Mouse (Mus musculus) kidney, adult 2 months (tissue): ENCODE measurements around the gene Nus1. TPM values are rescaled to one million over a fixed set of nuclear protein-coding genes. Genes with fewer than 3 reads are reported as not detected.

Source experiments
- DNase-seq: peaks from one replicate; pipeline ENCODE4 v3.0.0; 2021
- H3K27ac ChIP-seq: fragments of 200-500 bp; 2 replicates; pipeline ENCODE4 v1.5.1; 2012; ENCODE audit warnings: low read depth, low read length, control low read depth, inconsistent platforms; ENCODE audit not compliant: insufficient read depth
- H3K27me3 ChIP-seq: fragments of 200-500 bp; replicated peaks from 2 replicates; pipeline ENCODE4 v1.6.1; 2012; ENCODE audit warnings: mild to moderate bottlenecking, moderate library complexity, low read length, inconsistent platforms; ENCODE audit not compliant: control insufficient read depth, insufficient read depth
- H3K36me3 ChIP-seq: fragments of 200-500 bp; 2 replicates; pipeline ENCODE4 v1.6.1; 2012; ENCODE audit warnings: mild to moderate bottlenecking, moderate library complexity, low read length, inconsistent platforms; ENCODE audit not compliant: control insufficient read depth, insufficient read depth
- H3K4me1 ChIP-seq: fragments of 200-500 bp; 2 replicates; pipeline ENCODE4 v1.6.1; 2011; ENCODE audit warnings: low read length; ENCODE audit not compliant: control insufficient read depth, insufficient read depth
- H3K4me3 ChIP-seq: fragments of 200-500 bp; 2 replicates; pipeline ENCODE4 v1.5.1; 2011; ENCODE audit warnings: mild to moderate bottlenecking, low read depth, low read length, control low read depth; ENCODE audit not compliant: insufficient read depth
- CTCF ChIP-seq: fragments of 200-500 bp; conservative IDR thresholded peaks from 2 replicates; pipeline ENCODE4 v1.5.1; 2011; ENCODE audit warnings: low read depth, mild to moderate bottlenecking, control low read depth, low read length, moderate library complexity, mixed read lengths; ENCODE audit not compliant: insufficient read depth, insufficient read length
- POLR2A ChIP-seq: fragments of 200-500 bp; IDR thresholded peaks from one replicate; pipeline ENCODE4 v1.6.1; 2011; ENCODE audit warnings: low read depth, low read length, control low read depth
- WGBS: fragments of 180-500 bp; shearing (Covaris S2); methylation state at CpG from one replicate; pipeline ENCODE4 v1.1.7; 2018; 5-methylcytosine and 5-hydroxymethylcytosine counted together
- polyA plus RNA-seq: library from polyadenylated mRNA; depleted of rRNA; stranded (reverse); fragments of >200 nt; gene quantifications from 2 replicates; pipeline ENCODE4 v1.2.3, GENCODE M21; 2012

Gene Nus1
- polyA plus RNA-seq, 1 experiment: 65.4 TPM

DNA sequence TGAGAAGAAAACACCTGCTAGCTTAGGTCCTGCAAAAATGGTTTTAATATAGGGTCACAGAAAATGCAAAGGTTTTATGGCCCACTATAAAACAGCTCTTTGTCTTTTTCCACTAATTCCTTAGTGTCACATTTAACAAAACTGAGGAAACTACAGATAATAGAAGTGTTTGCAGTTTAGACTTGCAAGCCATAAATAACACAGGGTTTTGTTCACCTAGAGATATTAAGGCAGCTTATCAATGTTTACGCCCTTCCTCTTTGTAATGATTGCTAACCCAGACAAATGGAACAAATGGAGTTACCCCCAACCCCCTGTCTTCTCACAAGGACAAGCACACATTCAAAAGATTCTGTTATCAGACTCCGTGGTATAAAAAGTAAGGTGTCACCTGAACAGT, 26.1 kb upstream of the Nus1 start:
- no peaks in the 10 kb centered on the region for H3K36me3 ChIP-seq
- WGBS: 72% methylated on average over 2 of the region's 2 CpGs
- no peak overlapping the region for H3K4me3 ChIP-seq
- H3K27me3 ChIP-seq: no peaks in the 10 kb centered on the region
- H3K27ac ChIP-seq: peak overlapping the region; percentile 59; the same call in 1 of the 2 replicates
- TF ChIP-seq CTCF (no peak), POLR2A (no peak)
- peaks cover 5% of the 10 kb centered on the region; the same call in 1 of the 2 replicates for H3K4me1 ChIP-seq
- DNase-seq: no peak

DNA sequence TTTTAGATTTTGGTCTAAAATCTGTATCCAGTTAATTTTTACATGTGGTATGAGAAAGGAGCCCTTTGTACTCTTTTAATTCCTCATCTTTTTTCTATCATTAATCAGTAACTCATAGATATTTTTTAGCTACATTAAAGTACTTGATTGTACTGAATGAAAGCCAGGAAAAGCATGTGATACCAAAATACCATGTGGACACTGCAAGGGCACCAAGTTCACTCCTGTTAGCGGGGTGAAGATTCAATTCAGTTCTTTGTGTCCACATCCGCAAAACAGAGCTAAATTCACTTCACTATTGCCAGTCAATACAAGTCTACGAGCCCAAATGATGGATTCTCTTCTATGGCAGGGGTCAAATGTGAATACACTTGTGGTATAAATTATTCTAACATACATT, 20.7 kb upstream of the Nus1 start:
- TF ChIP-seq POLR2A (no peak), CTCF (no peak)
- Histone ChIP-seq H3K36me3 (no peaks in the 10 kb centered on the region), H3K27ac (peak overlapping the region; percentile 77; the same call in 1 of the 2 replicates), H3K4me3 (no peak overlapping the region), H3K4me1 (peaks cover 3% of the 10 kb centered on the region; the same call in 1 of the 2 replicates), H3K27me3 (no peaks in the 10 kb centered on the region)
- 59% methylated on average over 3 of the region's 3 CpGs for WGBS
- peak; percentile 90 for DNase-seq

DNA sequence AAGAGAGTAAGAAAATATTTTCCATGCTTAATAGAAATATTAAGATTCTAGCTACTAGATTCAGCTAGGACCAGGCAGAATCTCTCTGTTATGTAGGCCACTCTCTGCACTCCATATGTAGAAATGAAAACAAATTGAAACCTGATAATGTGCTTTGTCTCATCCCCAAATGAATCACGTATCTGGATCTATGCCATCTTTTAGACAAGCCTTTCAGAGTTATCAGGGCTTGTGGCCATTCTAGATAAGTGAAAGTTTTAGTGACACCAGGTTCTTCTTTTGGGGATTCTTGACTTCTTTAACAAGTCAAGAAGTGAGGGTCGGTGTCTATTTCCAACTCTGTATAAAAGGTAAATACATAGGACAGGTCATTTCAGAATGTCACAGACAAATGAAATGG, 18.6 kb upstream of the Nus1 start:
- no peak overlapping the region for H3K4me3 ChIP-seq
- DNase-seq: no peak
- H3K27me3 ChIP-seq: no peaks in the 10 kb centered on the region
- no peak overlapping the region for H3K27ac ChIP-seq
- H3K4me1 ChIP-seq: peaks cover 3% of the 10 kb centered on the region; the same call in 1 of the 2 replicates
- no peaks in the 10 kb centered on the region for H3K36me3 ChIP-seq
- no peak for TF ChIP-seq POLR2A
- TF ChIP-seq CTCF: no peak
- 80% methylated on average over 2 of the region's 2 CpGs for WGBS

DNA sequence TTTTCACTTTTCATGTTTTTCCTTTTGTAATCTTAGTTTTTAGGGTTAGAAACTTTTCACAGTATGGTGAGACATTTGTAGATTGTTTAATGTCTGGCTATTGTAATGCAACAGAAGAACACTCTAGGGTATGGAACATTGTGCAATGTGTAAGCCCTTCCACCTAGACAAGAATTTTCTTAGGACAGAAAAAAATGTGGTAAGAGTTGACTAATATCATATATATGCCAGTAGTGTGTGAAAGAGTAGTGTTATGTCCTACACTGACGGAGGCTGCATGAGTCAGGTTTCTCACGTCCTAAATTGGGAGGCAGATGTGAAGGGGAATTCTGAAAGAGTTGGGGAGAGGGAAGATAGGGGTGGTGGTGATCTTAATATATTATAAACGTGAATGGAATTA, 17.6 kb upstream of the Nus1 start:
- H3K27me3 ChIP-seq: no peaks in the 10 kb centered on the region
- H3K4me3 ChIP-seq: no peak overlapping the region
- WGBS: 65% methylated on average over 3 of the region's 3 CpGs
- H3K27ac ChIP-seq: no peak overlapping the region
- peaks cover 3% of the 10 kb centered on the region; the same call in 1 of the 2 replicates for H3K4me1 ChIP-seq
- H3K36me3 ChIP-seq: no peaks in the 10 kb centered on the region
- no peak for TF ChIP-seq POLR2A
- no peak for TF ChIP-seq CTCF
- DNase-seq: no peak

DNA sequence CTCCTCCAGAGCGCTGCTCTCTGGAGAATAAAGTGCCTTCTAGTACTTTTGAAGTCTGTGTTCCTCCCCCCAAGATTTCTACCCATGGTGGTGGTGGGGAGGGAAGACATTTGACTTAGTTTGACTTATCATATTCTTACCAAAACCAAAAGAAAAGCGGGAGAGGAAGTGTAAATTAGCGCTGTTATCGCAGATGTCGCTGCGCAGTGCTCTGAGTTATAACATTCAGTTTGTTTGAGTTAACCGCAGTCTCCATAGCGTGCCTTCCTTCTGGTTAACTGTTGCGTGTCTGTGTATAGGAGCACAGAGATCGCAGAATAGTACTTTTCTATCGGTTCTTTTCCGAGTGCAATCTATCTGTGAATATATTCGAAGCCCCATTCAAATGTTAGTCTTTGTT, 12.2 kb upstream of the Nus1 start:
- Histone ChIP-seq H3K4me3 (no peak overlapping the region), H3K36me3 (no peaks in the 10 kb centered on the region), H3K27me3 (no peaks in the 10 kb centered on the region), H3K27ac (peak overlapping the region; percentile 3; the same call in 1 of the 2 replicates), H3K4me1 (peaks cover 10% of the 10 kb centered on the region)
- WGBS: 92% methylated on average over 13 of the region's 13 CpGs
- TF ChIP-seq POLR2A (no peak), CTCF (no peak)
- DNase-seq: no peak

DNA sequence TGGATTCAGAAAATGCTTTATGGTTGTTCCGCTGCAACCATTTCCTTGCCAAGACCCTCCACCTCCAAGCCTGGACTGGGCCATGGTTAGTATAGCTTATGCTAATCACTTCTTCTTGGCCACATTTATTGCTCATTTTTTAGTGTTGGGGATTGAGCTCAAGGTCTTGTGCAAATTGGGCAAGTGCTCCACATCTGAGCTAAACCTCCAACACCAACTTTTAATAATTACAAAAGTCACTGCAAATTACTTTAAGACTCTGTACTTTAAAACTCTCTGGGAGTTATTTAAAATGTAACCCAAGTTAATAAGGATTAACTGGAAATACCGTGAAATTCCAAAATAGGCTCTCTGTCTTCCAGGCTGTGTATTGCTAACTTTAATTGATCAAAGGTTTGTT, 9.8 kb upstream of the Nus1 start:
- H3K36me3 ChIP-seq: no peaks in the 10 kb centered on the region
- 58% methylated on average over 2 of the region's 2 CpGs for WGBS
- TF ChIP-seq CTCF (no peak), POLR2A (no peak)
- no peaks in the 10 kb centered on the region for H3K27me3 ChIP-seq
- H3K4me3 ChIP-seq: no peak overlapping the region
- peaks cover 10% of the 10 kb centered on the region for H3K4me1 ChIP-seq
- DNase-seq: peak; percentile 78
- H3K27ac ChIP-seq: peak overlapping the region; percentile 99

DNA sequence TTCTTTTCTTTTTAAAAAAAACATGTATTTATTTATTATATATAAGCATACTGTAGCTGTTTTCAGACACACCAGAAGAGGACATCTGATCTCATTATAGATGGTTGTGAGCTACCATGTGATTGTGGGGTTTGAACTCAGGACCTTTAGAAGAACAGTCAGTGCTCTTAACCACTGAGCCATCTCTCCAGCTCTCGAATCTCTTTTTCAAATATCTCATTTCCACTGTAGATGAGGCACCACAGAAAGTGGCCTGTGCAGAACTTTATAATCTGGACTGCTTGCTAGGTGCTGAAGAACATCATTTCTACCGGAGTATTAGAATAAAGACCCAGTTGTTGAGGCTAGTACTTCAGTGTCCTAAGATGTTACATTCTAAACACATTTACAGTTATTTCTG, 2.3 kb upstream of the Nus1 start:
- Histone ChIP-seq H3K27me3 (no peaks in the 10 kb centered on the region), H3K36me3 (no peaks in the 10 kb centered on the region), H3K27ac (no peak overlapping the region), H3K4me3 (no peak overlapping the region), H3K4me1 (no peaks in the 10 kb centered on the region; the same call in 1 of the 2 replicates)
- DNase-seq: no peak
- WGBS: 84% methylated on average over 2 of the region's 2 CpGs
- TF ChIP-seq CTCF: no peak
- no peak for TF ChIP-seq POLR2A

DNA sequence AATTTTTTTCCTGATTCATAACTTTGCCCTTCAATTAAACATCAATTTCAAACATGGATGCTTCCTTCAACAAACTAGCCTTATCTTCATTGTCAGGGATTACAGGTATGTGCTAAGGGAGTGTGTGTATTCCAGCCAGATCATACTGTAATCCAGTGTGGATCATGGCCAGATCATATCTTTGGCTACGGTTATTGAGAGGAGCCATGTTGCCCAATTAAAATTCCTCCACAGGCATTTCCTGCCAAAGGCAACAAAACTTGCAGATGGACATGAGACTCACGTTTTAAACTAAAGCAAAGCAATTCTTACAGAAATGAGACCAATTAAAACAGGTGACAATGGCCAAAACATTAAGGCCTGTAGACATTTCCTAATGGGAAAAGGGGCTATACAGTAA, 889 bp upstream of the Nus1 start:
- 13% methylated on average over 2 of the region's 2 CpGs for WGBS
- peak overlapping the region; percentile 80 for H3K27ac ChIP-seq
- no peak overlapping the region for H3K4me3 ChIP-seq
- H3K4me1 ChIP-seq: peaks cover 5% of the 10 kb centered on the region; the same call in 1 of the 2 replicates
- TF ChIP-seq POLR2A (no peak), CTCF (no peak)
- DNase-seq: no peak
- no peaks in the 10 kb centered on the region for H3K36me3 ChIP-seq
- no peaks in the 10 kb centered on the region for H3K27me3 ChIP-seq
